In genomic region chr17:74389847-74390246, GRCm38 (mm10) we compare ENCODE assay signal across 16 mouse cellular contexts. TPM values are rescaled to one million over a fixed set of nuclear protein-coding genes. Genes with fewer than 3 reads are reported as not detected.
DNase-seq lines count a peak whose midpoint lies in the region; ATAC-seq and TF ChIP-seq lines count a peak whose summit lies in the region.
"Had no signal": no experiment of that assay in that cellular context is flagged by ENCODE, and none has a peak within 500 bp of the region (broad histone marks: within the 10 kb centered on the region; RNA-seq: fewer than 3 reads in every experiment).

No protein-coding gene starts in this region.

- H3K4me2 ChIP-seq in kidney, postnatal 0 days (ENCODE audit: low read length), result no peak overlapping the region
- no peak overlapping the region for H3K4me2 ChIP-seq in kidney, embryonic 16.5 days (replicated peaks; ENCODE audit: low read depth, low read length)
- H3K4me2 ChIP-seq: forebrain, embryonic 15.5 days; kidney, embryonic 15.5 days; limb, embryonic 15.5 days; neural tube, embryonic 12.5 days had no signal

- H3K4me3 ChIP-seq in kidney, postnatal 0 days (replicated peaks; ENCODE audit: low read depth, low read length), result no peak overlapping the region
- H3K4me3 ChIP-seq in kidney, embryonic 16.5 days (ENCODE audit: low read length), result no peak overlapping the region
- H3K4me3 ChIP-seq in embryonic facial prominence, embryonic 10.5 days, result no peak overlapping the region
- H3K4me3 ChIP-seq: forebrain, embryonic 15.5 days; kidney, embryonic 15.5 days; limb, embryonic 15.5 days; neural tube, embryonic 12.5 days had no signal

- DNase-seq in embryo, embryonic 10 days (ENCODE audit: low spot score), result peak; percentile 27
- no peak for DNase-seq in embryo, embryonic 10.5 days (ENCODE audit: low spot score)
- no peak for DNase-seq in kidney, postnatal 0 days (ENCODE audit: low spot score)
- DNase-seq in 416B (ENCODE audit: low read depth), result peak; percentile 11
- DNase-seq in right cerebral cortex, postnatal 14 days, result no peak
- no peak for DNase-seq in embryonic facial prominence, embryonic 10.5 days (ENCODE audit: low spot score)
- DNase-seq: cerebellum, adult 11-12 months; heart, postnatal 14 days; liver, postnatal 0 days; right cerebral cortex, postnatal 4 days had no signal

- H3K4me1 ChIP-seq in kidney, postnatal 0 days (replicated peaks; ENCODE audit: insufficient read depth, low read length), result no peaks in the 10 kb centered on the region
- no peaks in the 10 kb centered on the region for H3K4me1 ChIP-seq in kidney, embryonic 16.5 days (ENCODE audit: insufficient read depth, low read length)
- H3K4me1 ChIP-seq in embryonic facial prominence, embryonic 10.5 days, result peaks cover 2% of the 10 kb centered on the region; the same call in 1 of the 2 replicates
- H3K4me1 ChIP-seq: limb, embryonic 15.5 days; neural tube, embryonic 12.5 days had no signal

- H3K36me3 ChIP-seq in kidney, postnatal 0 days (ENCODE audit: insufficient read depth, low read length), result peaks cover 13% of the 10 kb centered on the region
- peaks cover 22% of the 10 kb centered on the region; the same call in 1 of the 2 replicates for H3K36me3 ChIP-seq in kidney, embryonic 16.5 days (ENCODE audit: insufficient read depth, low read length)
- H3K36me3 ChIP-seq in embryonic facial prominence, embryonic 10.5 days (replicated peaks), result peaks cover 41% of the 10 kb centered on the region

- no peak overlapping the region for H3K27ac ChIP-seq in kidney, postnatal 0 days
- H3K27ac ChIP-seq in kidney, embryonic 16.5 days (ENCODE audit: low read length), result no peak overlapping the region
- H3K27ac ChIP-seq in embryonic facial prominence, embryonic 10.5 days (replicated peaks), result no peak overlapping the region
- H3K27ac ChIP-seq: forebrain, embryonic 15.5 days; kidney, embryonic 15.5 days; limb, embryonic 15.5 days; neural tube, embryonic 12.5 days had no signal

- no peaks in the 10 kb centered on the region for H3K27me3 ChIP-seq in kidney, postnatal 0 days (ENCODE audit: insufficient read depth, low read length)
- no peaks in the 10 kb centered on the region for H3K27me3 ChIP-seq in kidney, embryonic 16.5 days (ENCODE audit: insufficient read depth, low read length)
- no peaks in the 10 kb centered on the region for H3K27me3 ChIP-seq in embryonic facial prominence, embryonic 10.5 days (replicated peaks; ENCODE audit: low read depth, poor library complexity, severe bottlenecking)
- H3K27me3 ChIP-seq: forebrain, embryonic 15.5 days; kidney, embryonic 15.5 days; limb, embryonic 15.5 days; neural tube, embryonic 12.5 days had no signal

- H3K9me3 ChIP-seq in kidney, postnatal 0 days (replicated peaks; ENCODE audit: low read length), result no peaks in the 10 kb centered on the region
- H3K9me3 ChIP-seq in kidney, embryonic 16.5 days (ENCODE audit: low read length), result no peaks in the 10 kb centered on the region
- H3K9me3 ChIP-seq in embryonic facial prominence, embryonic 10.5 days, result no peaks in the 10 kb centered on the region
- H3K9me3 ChIP-seq: forebrain, embryonic 15.5 days; kidney, embryonic 15.5 days; limb, embryonic 15.5 days; neural tube, embryonic 12.5 days had no signal

- WGBS in kidney, postnatal 0 days, result 78% methylated on average over 3 of the region's 3 CpGs
- WGBS in kidney, embryonic 16.5 days, result 84% methylated on average over 3 of the region's 3 CpGs
- 87% methylated on average over 3 of the region's 3 CpGs for WGBS in embryonic facial prominence, embryonic 10.5 days

- H3K9ac ChIP-seq in kidney, postnatal 0 days (ENCODE audit: low read depth, low read length), result no peak overlapping the region
- no peak overlapping the region for H3K9ac ChIP-seq in kidney, embryonic 16.5 days (replicated peaks; ENCODE audit: low read length)
- H3K9ac ChIP-seq: forebrain, embryonic 15.5 days; kidney, embryonic 15.5 days; limb, embryonic 15.5 days; liver, postnatal 0 days; neural tube, embryonic 12.5 days had no signal

- TF ChIP-seq CTCF in kidney, postnatal 0 days (IDR thresholded peaks at IDR 0.05; ENCODE audit: low read depth), result peak; percentile 29; the same call in 1 of the 2 replicates

- no peak for ATAC-seq in kidney, postnatal 0 days (replicated peaks; ENCODE audit: low FRiP score, low read depth)
- no peak for ATAC-seq in kidney, embryonic 16.5 days (ENCODE audit: low FRiP score, low TSS enrichment)
- peak; percentile 52; the same call in 1 of the 2 replicates for ATAC-seq in common myeloid progenitor, adult 5-6 weeks (replicated peaks; ENCODE audit: low read depth, poor library complexity, severe bottlenecking)
- ATAC-seq: forebrain, embryonic 15.5 days; liver, postnatal 0 days had no signal

RNA-seq across cellular contexts. Expression of gene Slc30a6, which starts 5.6 kb away (rescaled TPM):
- 39.0 and 42.3 TPM in 2 replicates for polyA plus RNA-seq in kidney, postnatal 0 days (2015; fragmentation: Nextera tagmentation; extraction: Ambion mirVana)
- 46.7 and 51.8 TPM in 2 replicates for polyA plus RNA-seq in kidney, embryonic 16.5 days (2015; fragmentation: Nextera tagmentation; extraction: Ambion mirVana)
- total RNA-seq in common myeloid progenitor, adult 5-6 weeks (2017), result 9.1 and 13.8 TPM in 2 replicates
- polyA plus RNA-seq in embryonic facial prominence, embryonic 10.5 days (2016; fragmentation: Nextera tagmentation; extraction: Ambion mirVana), result 38.3 and 39.2 TPM in 2 replicates

RNA-seq across cellular contexts. Expression of gene Spast, which starts 51.1 kb away (rescaled TPM):
- polyA plus RNA-seq in kidney, postnatal 0 days (2015; fragmentation: Nextera tagmentation; extraction: Ambion mirVana), result 12.9 and 13.9 TPM in 2 replicates
- 9.7 and 10.9 TPM in 2 replicates for polyA plus RNA-seq in kidney, embryonic 16.5 days (2015; fragmentation: Nextera tagmentation; extraction: Ambion mirVana)
- 54.4 and 55.8 TPM in 2 replicates for total RNA-seq in common myeloid progenitor, adult 5-6 weeks (2017)
- polyA plus RNA-seq in embryonic facial prominence, embryonic 10.5 days (2016; fragmentation: Nextera tagmentation; extraction: Ambion mirVana), result 17.0 and 18.0 TPM in 2 replicates

Comparison
In these comparisons a context has a peak if more than half of its experiments do, and no peak if none do; other contexts are left out.
1. DNase-seq: peak in embryo, embryonic 10 days (single experiment) and 416B (single experiment); none in embryo, embryonic 10.5 days (single experiment), kidney, postnatal 0 days (single experiment), right cerebral cortex, postnatal 14 days (single experiment) and embryonic facial prominence, embryonic 10.5 days (single experiment).